Mouse (Mus musculus): ENCODE data around the gene Fam186b.

Fam186b gene

GRCm38 (mm10) chr15:99320168-99320674 is 24.5 kb upstream of the Fam186b start:
- no peak for DNase-seq (ENCODE audit: low spot score in 2 of 2)

GRCm38 (mm10) chr15:99319411-99319871 is 23.8 kb upstream of the Fam186b start:
- no peak for DNase-seq (ENCODE audit: low spot score in 2 of 2)

GRCm38 (mm10) chr15:99318861-99319410 is 23.2 kb upstream of the Fam186b start:
- DNase-seq (ENCODE audit: low spot score in 2 of 2) = no peak

GRCm38 (mm10) chr15:99318071-99318470 is 22.4 kb upstream of the Fam186b start:
- DNase-seq (ENCODE audit: low spot score in 2 of 2) = no peak

GRCm38 (mm10) chr15:99317267-99317651 is 21.6 kb upstream of the Fam186b start:
- DNase-seq (ENCODE audit: low spot score in 2 of 2) = no peak

GRCm38 (mm10) chr15:99316314-99317266 is 20.9 kb upstream of the Fam186b start:
- DNase-seq (ENCODE audit: low spot score in 2 of 2) = peak; percentile 65 to 84

- DNase-seq (ENCODE audit: low spot score in 2 of 2) = no peak
Observed at GRCm38 (mm10) chr15:99314891-99315290, 19.2 kb upstream of the Fam186b start.

- no peak for DNase-seq (ENCODE audit: low spot score in 2 of 2)
Observed at GRCm38 (mm10) chr15:99310617-99311016, 14.9 kb upstream of the Fam186b start.

- no peak for DNase-seq (ENCODE audit: low spot score in 2 of 2)
Observed at GRCm38 (mm10) chr15:99309549-99309948, 13.9 kb upstream of the Fam186b start.

- DNase-seq (ENCODE audit: low spot score in 2 of 2) = no peak
Observed at GRCm38 (mm10) chr15:99307476-99307875, 11.8 kb upstream of the Fam186b start.

- no peak for DNase-seq (ENCODE audit: low spot score in 2 of 2)
Observed at GRCm38 (mm10) chr15:99296213-99296612, 525 bp upstream of the Fam186b start.

GRCm38 (mm10) chr15:99294813-99295374 is 794 bp downstream of the Fam186b start, which contains the start of gene Prpf40b:
Prpf40b (plus strand) TSS chr15:99295087.
- DNase-seq (ENCODE audit: low spot score in 2 of 2) = peak; percentile 80 to 88

- DNase-seq (ENCODE audit: low spot score in 2 of 2) = no peak
Observed at GRCm38 (mm10) chr15:99294287-99294686, 1.4 kb downstream of the Fam186b start.

GRCm38 (mm10) chr15:99290586-99290985 is 5.1 kb downstream of the Fam186b start:
- DNase-seq (ENCODE audit: low spot score in 2 of 2) = no peak

- no peak for DNase-seq (ENCODE audit: low spot score in 2 of 2)
Observed at GRCm38 (mm10) chr15:99285189-99285535, 10.5 kb downstream of the Fam186b start.

- no peak for DNase-seq (ENCODE audit: low spot score in 2 of 2)
Observed at GRCm38 (mm10) chr15:99284527-99285188, 11.0 kb downstream of the Fam186b start.

GRCm38 (mm10) chr15:99283456-99283855 is 12.2 kb downstream of the Fam186b start:
- DNase-seq (ENCODE audit: low spot score in 2 of 2) = no peak

- DNase-seq (ENCODE audit: low spot score in 2 of 2) = no peak
Observed at GRCm38 (mm10) chr15:99278271-99278670, 17.4 kb downstream of the Fam186b start.

- DNase-seq (ENCODE audit: low spot score in 2 of 2) = no peak
Observed at GRCm38 (mm10) chr15:99276095-99276494, 19.6 kb downstream of the Fam186b start.

GRCm38 (mm10) chr15:99265679-99266078 is 30.0 kb downstream of the Fam186b start:
- peak; percentile 63 to 79 for DNase-seq (ENCODE audit: low spot score in 2 of 2)

- DNase-seq (ENCODE audit: low spot score in 2 of 2) = no peak
Observed at GRCm38 (mm10) chr15:99264363-99264762, 31.3 kb downstream of the Fam186b start.

GRCm38 (mm10) chr15:99262702-99263101 is 33.0 kb downstream of the Fam186b start:
- no peak for DNase-seq (ENCODE audit: low spot score in 2 of 2)

Measured in spleen, postnatal 4 days (tissue).